Mouse (Mus musculus): ENCODE data around the gene Senp5. TPM values are rescaled to one million over a fixed set of nuclear protein-coding genes. Genes with fewer than 3 reads are reported as not detected.
"Not testable (repeated sequence)": the region's sequence is repeated elsewhere in the genome, so short reads cannot be mapped to it uniquely, and the experiment has no call there.

Gene Senp5
- 10 to 100 TPM; 10.0 to 13.9 (median 11.7) TPM for total RNA-seq (2022)

GRCm38 (mm10) chr16:32002509-32003477 is at the start of gene Senp5:
Senp5 (minus strand) TSS chr16:32003287.
- peak; percentile 93 for DNase-seq (ENCODE audit: low spot score)

- no peak for DNase-seq (ENCODE audit: low spot score)
Measured at GRCm38 (mm10) chr16:32042367-32042766, 39.3 kb upstream of the Senp5 start.

- DNase-seq (ENCODE audit: low spot score), result no peak
Measured at GRCm38 (mm10) chr16:32019678-32020077, 16.6 kb upstream of the Senp5 start.

GRCm38 (mm10) chr16:32010330-32010729 is 7.2 kb upstream of the Senp5 start:
- no peak for DNase-seq (ENCODE audit: low spot score)

GRCm38 (mm10) chr16:32009913-32010312 is 6.8 kb upstream of the Senp5 start:
- no peak for DNase-seq (ENCODE audit: low spot score)

GRCm38 (mm10) chr16:32008529-32009293 is 5.6 kb upstream of the Senp5 start:
- DNase-seq (ENCODE audit: low spot score), result no peak

GRCm38 (mm10) chr16:32004731-32005130 is 1.6 kb upstream of the Senp5 start:
- DNase-seq (ENCODE audit: low spot score), result no peak

GRCm38 (mm10) chr16:31996371-31996770 is 6.7 kb downstream of the Senp5 start:
- DNase-seq (ENCODE audit: low spot score), result no peak

GRCm38 (mm10) chr16:31993946-31994345 is 9.1 kb downstream of the Senp5 start:
- DNase-seq (ENCODE audit: low spot score), result no peak

GRCm38 (mm10) chr16:31993195-31993594 is 9.9 kb downstream of the Senp5 start:
- DNase-seq (ENCODE audit: low spot score), result no peak

- no peak for DNase-seq (ENCODE audit: low spot score)
Measured at GRCm38 (mm10) chr16:31992039-31992438, 11.0 kb downstream of the Senp5 start.

GRCm38 (mm10) chr16:31980946-31981345 is 22.1 kb downstream of the Senp5 start:
- DNase-seq (ENCODE audit: low spot score), result no peak

- DNase-seq (ENCODE audit: low spot score), result no peak
Measured at GRCm38 (mm10) chr16:31979501-31979900, 23.6 kb downstream of the Senp5 start.

- no peak for DNase-seq (ENCODE audit: low spot score)
Measured at GRCm38 (mm10) chr16:31975258-31975657, 27.8 kb downstream of the Senp5 start.

- DNase-seq (ENCODE audit: low spot score), result no peak
Measured at GRCm38 (mm10) chr16:31963224-31963623, 39.9 kb downstream of the Senp5 start.

- DNase-seq (ENCODE audit: low spot score), result peak; percentile 94
Measured at GRCm38 (mm10) chr16:31948345-31948774, 54.7 kb downstream of the Senp5 start, which contains the start of the genes 0610012G03Rik and Ncbp2. 0610012G03Rik (minus strand) TSS chr16:31948494. Ncbp2 (plus strand) TSS chr16:31948513.

GRCm38 (mm10) chr16:31947901-31948316 is 55.2 kb downstream of the Senp5 start:
- DNase-seq (ENCODE audit: low spot score), result peak; percentile 25

- no peak for DNase-seq (ENCODE audit: low spot score)
Measured at GRCm38 (mm10) chr16:31947333-31947732, 55.8 kb downstream of the Senp5 start.

- DNase-seq (ENCODE audit: low spot score), result not testable (repeated sequence)
Measured at GRCm38 (mm10) chr16:31945986-31946385, 57.1 kb downstream of the Senp5 start.

GRCm38 (mm10) chr16:31945372-31945771 is 57.7 kb downstream of the Senp5 start:
- DNase-seq (ENCODE audit: low spot score), result no peak

GRCm38 (mm10) chr16:31944698-31945255 is 58.3 kb downstream of the Senp5 start:
- no peak for DNase-seq (ENCODE audit: low spot score)

GRCm38 (mm10) chr16:31943980-31944379 is 59.1 kb downstream of the Senp5 start:
- peak; percentile 55 for DNase-seq (ENCODE audit: low spot score)

Data from heart, adult 8-10 months (tissue).